Comparison of ENCODE assay signal across 37 mouse cellular contexts in genomic region chr11:71289490-71289889, GRCm38 (mm10). TPM values are rescaled to one million over a fixed set of nuclear protein-coding genes. Genes with fewer than 3 reads are reported as not detected.
"Had no signal": no experiment of that assay in that cellular context is flagged by ENCODE, and none has a peak within 500 bp of the region (broad histone marks: within the 10 kb centered on the region; RNA-seq: fewer than 3 reads in every experiment).

No protein-coding gene starts in this region.

- ATAC-seq: liver, postnatal 0 days; lung, postnatal 0 days; midbrain, embryonic 13.5 days; midbrain, embryonic 15.5 days; midbrain, embryonic 16.5 days had no signal

- H3K4me3 ChIP-seq: left cerebral cortex, adult 2 months; limb, embryonic 10.5 days; limb, embryonic 12.5 days; limb, embryonic 13.5 days; limb, embryonic 15.5 days; liver, embryonic 13.5 days; liver, embryonic 15.5 days; lung, embryonic 15.5 days; megakaryocyte, embryonic 14.5 days; midbrain, embryonic 10.5 days; midbrain, embryonic 12.5 days; midbrain, embryonic 13.5 days; midbrain, embryonic 15.5 days; myocyte; neural tube, embryonic 12.5 days; neural tube, embryonic 13.5 days had no signal

- H3K4me2 ChIP-seq: limb, embryonic 12.5 days; limb, embryonic 13.5 days; limb, embryonic 15.5 days; liver, embryonic 11.5 days; liver, embryonic 13.5 days; liver, embryonic 15.5 days; lung, embryonic 14.5 days; lung, embryonic 15.5 days; midbrain, embryonic 11.5 days; midbrain, embryonic 12.5 days; midbrain, embryonic 13.5 days; midbrain, embryonic 15.5 days; neural tube, embryonic 12.5 days; neural tube, embryonic 13.5 days had no signal

- H3K4me1 ChIP-seq: limb, embryonic 10.5 days; limb, embryonic 12.5 days; limb, embryonic 13.5 days; limb, embryonic 15.5 days; liver, embryonic 13.5 days; liver, embryonic 15.5 days; lung, embryonic 15.5 days; midbrain, embryonic 10.5 days; midbrain, embryonic 12.5 days; midbrain, embryonic 13.5 days; midbrain, embryonic 15.5 days; neural tube, embryonic 12.5 days; neural tube, embryonic 13.5 days had no signal

- H3K27me3 ChIP-seq: limb, embryonic 12.5 days; limb, embryonic 13.5 days; limb, embryonic 15.5 days; liver, embryonic 13.5 days; liver, embryonic 15.5 days; lung, embryonic 15.5 days; megakaryocyte, embryonic 14.5 days; midbrain, embryonic 12.5 days; midbrain, embryonic 13.5 days; midbrain, embryonic 15.5 days; neural tube, embryonic 12.5 days; neural tube, embryonic 13.5 days had no signal

- H3K9me3 ChIP-seq: limb, embryonic 10.5 days; limb, embryonic 12.5 days; limb, embryonic 13.5 days; limb, embryonic 15.5 days; liver, embryonic 13.5 days; liver, embryonic 15.5 days; lung, embryonic 15.5 days; megakaryocyte, embryonic 14.5 days; midbrain, embryonic 10.5 days; midbrain, embryonic 12.5 days; midbrain, embryonic 13.5 days; midbrain, embryonic 15.5 days; neural tube, embryonic 12.5 days; neural tube, embryonic 13.5 days had no signal

- DNase-seq: left cerebral cortex, postnatal 4 days; liver; liver, embryonic 13.5 days; liver, postnatal 0 days; lung, adult 18-20 months; lung, adult 2 months; lung, embryonic 14.5 days; lung, postnatal 10 days; lung, postnatal 14 days; lung, postnatal 36 days; lung, postnatal 4 days; midbrain, embryonic 14.5 days had no signal

- H3K9ac ChIP-seq: limb, embryonic 12.5 days; limb, embryonic 13.5 days; limb, embryonic 15.5 days; liver, embryonic 13.5 days; liver, embryonic 14.5 days; liver, embryonic 15.5 days; liver, postnatal 0 days; lung, embryonic 14.5 days; lung, embryonic 15.5 days; midbrain, embryonic 12.5 days; midbrain, embryonic 13.5 days; midbrain, embryonic 15.5 days; neural tube, embryonic 12.5 days; neural tube, embryonic 13.5 days had no signal

- H3K36me3 ChIP-seq: limb, embryonic 10.5 days; limb, embryonic 12.5 days; limb, embryonic 13.5 days; limb, embryonic 15.5 days; liver, embryonic 13.5 days; liver, embryonic 15.5 days; lung, embryonic 15.5 days; midbrain, embryonic 10.5 days; midbrain, embryonic 12.5 days; midbrain, embryonic 13.5 days; midbrain, embryonic 15.5 days; neural tube, embryonic 12.5 days; neural tube, embryonic 13.5 days had no signal

- H3K27ac ChIP-seq: left cerebral cortex, adult 2 months; limb, embryonic 10.5 days; limb, embryonic 12.5 days; limb, embryonic 13.5 days; limb, embryonic 15.5 days; liver, embryonic 13.5 days; liver, embryonic 14.5 days; liver, embryonic 15.5 days; lung, embryonic 15.5 days; macrophage; midbrain, embryonic 10.5 days; midbrain, embryonic 12.5 days; midbrain, embryonic 13.5 days; midbrain, embryonic 15.5 days; neural tube, embryonic 12.5 days; neural tube, embryonic 13.5 days had no signal

RNA-seq across cellular contexts. Expression of gene Nlrp1b, which starts 59.0 kb away (rescaled TPM):
- total RNA-seq: megakaryocyte-erythroid progenitor cell, adult 5-6 weeks; midbrain, postnatal 0 days had no signal
- polyA plus RNA-seq: limb, embryonic 10.5 days; limb, embryonic 11.5 days; limb, embryonic 12.5 days; limb, embryonic 13.5 days; liver, embryonic 13.5 days; lung, embryonic 15.5 days; midbrain, embryonic 10.5 days; midbrain, embryonic 11.5 days; midbrain, embryonic 12.5 days; midbrain, embryonic 14.5 days; midbrain, embryonic 15.5 days; midbrain, embryonic 16.5 days; midbrain, postnatal 0 days; neural tube, embryonic 11.5 days; neural tube, embryonic 13.5 days had no signal
